ENCODE assay signal across 10 mouse cellular contexts in the genomic region with DNA sequence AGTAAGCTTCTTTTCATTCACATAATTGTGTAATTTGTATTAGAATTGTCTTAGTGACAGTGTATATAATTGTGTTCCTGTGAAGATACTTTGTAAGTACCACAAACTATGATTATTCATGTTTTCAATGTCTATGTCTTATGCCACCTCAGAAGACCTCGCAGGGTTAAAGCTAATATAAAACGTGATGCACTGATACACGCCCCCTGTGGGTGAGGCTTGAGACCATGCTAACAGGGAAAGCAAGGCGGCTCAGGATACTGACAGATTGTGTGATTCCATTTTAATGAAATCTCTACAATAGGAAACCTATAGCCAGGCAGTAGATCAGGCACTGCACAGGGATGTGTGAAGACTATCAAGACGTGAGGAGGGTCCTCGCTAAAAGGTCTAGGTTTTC. TPM values are rescaled to one million over a fixed set of nuclear protein-coding genes. Genes with fewer than 3 reads are reported as not detected.
DNase-seq lines count a peak whose midpoint lies in the region; ATAC-seq and TF ChIP-seq lines count a peak whose summit lies in the region.
"Had no signal": no experiment of that assay in that cellular context is flagged by ENCODE, and none has a peak within 500 bp of the region (broad histone marks: within the 10 kb centered on the region; RNA-seq: fewer than 3 reads in every experiment).

No protein-coding gene starts in this region.

- H3K9ac ChIP-seq in liver, postnatal 0 days (replicated peaks) = no peak overlapping the region
- H3K9ac ChIP-seq in MEL (ENCODE audit: control insufficient read depth, low read depth, low read length, poor library complexity, severe bottlenecking) = no peak overlapping the region
- H3K9ac ChIP-seq: limb, embryonic 15.5 days had no signal

- H3K4me3 ChIP-seq in liver, postnatal 0 days (ENCODE audit: low read depth, low read length) = no peak overlapping the region
- H3K4me3 ChIP-seq in MEL (ENCODE audit: control insufficient read depth in 1 of 2, insufficient read depth in 1 of 2, low read depth in 2 of 2, low read length in 2 of 2) = no peak overlapping the region
- H3K4me3 ChIP-seq: limb, embryonic 15.5 days had no signal

- TF ChIP-seq CTCF in liver, postnatal 0 days (IDR thresholded peaks at IDR 0.05; ENCODE audit: low read depth) = 0 out of 2 replicates have a peak, but pooled peaks have one; percentile 8
- TF ChIP-seq CTCF in MEL (IDR thresholded peaks at IDR 0.05 in 2 of 3, conservative IDR thresholded peaks at IDR 0.05 in 1 of 3; ENCODE audit: control insufficient read depth in 1 of 3, insufficient read depth in 1 of 3, low read depth in 2 of 3, low read length in 3 of 3, poor library complexity in 1 of 3, severe bottlenecking in 1 of 3) = peak in 1 of 3 experiments; percentile 20; a peak in 1 of 6 replicates

- TF ChIP-seq POLR2A in MEL (IDR thresholded peaks at IDR 0.05; ENCODE audit: control insufficient read depth in 1 of 2, insufficient read depth in 1 of 2, low read depth in 1 of 2, low read length in 2 of 2, poor library complexity in 1 of 2) = no peak

- no peak overlapping the region for H3K27ac ChIP-seq in liver, postnatal 0 days (ENCODE audit: low read depth)
- no peak overlapping the region for H3K27ac ChIP-seq in MEL (ENCODE audit: control insufficient read depth, low read depth, low read length)
- H3K27ac ChIP-seq: limb, embryonic 15.5 days had no signal

- no peaks in the 10 kb centered on the region for H3K9me3 ChIP-seq in liver, postnatal 0 days (ENCODE audit: low read length)
- H3K9me3 ChIP-seq in MEL (replicated peaks; ENCODE audit: insufficient read depth, low read length) = no peaks in the 10 kb centered on the region
- H3K9me3 ChIP-seq: limb, embryonic 15.5 days had no signal

- peak; percentile 62 for ATAC-seq in frontal cortex, adult (ENCODE audit: low TSS enrichment)
- ATAC-seq in liver, postnatal 0 days = no peak
- no peak for ATAC-seq in monocyte, adult 5-6 weeks (replicated peaks; ENCODE audit: insufficient number of reproducible peaks, low FRiP score, low TSS enrichment, poor library complexity, severe bottlenecking)
- ATAC-seq: midbrain, embryonic 16.5 days had no signal

- H3K79me2 ChIP-seq in MEL (ENCODE audit: control insufficient read depth, insufficient read depth, low read length, poor library complexity) = no peaks in the 10 kb centered on the region

- H3K4me2 ChIP-seq in liver, postnatal 0 days (ENCODE audit: low read depth, low read length) = no peak overlapping the region
- H3K4me2 ChIP-seq: limb, embryonic 15.5 days had no signal

- H3K36me3 ChIP-seq in liver, postnatal 0 days (replicated peaks; ENCODE audit: insufficient read depth, low read length) = no peaks in the 10 kb centered on the region
- H3K36me3 ChIP-seq in MEL (ENCODE audit: control insufficient read depth in 1 of 2, insufficient read depth in 2 of 2, low read length in 2 of 2) = no peaks in the 10 kb centered on the region
- H3K36me3 ChIP-seq: limb, embryonic 15.5 days had no signal

- DNase-seq in frontal cortex, adult 2 months (ENCODE audit: extremely low spot score in 1 of 2, low spot score in 1 of 2) = no peak
- DNase-seq in liver, postnatal 0 days = no peak
- no peak for DNase-seq in liver
- peak; percentile 12 for DNase-seq in MEL (ENCODE audit: low read depth, low spot score)
- DNase-seq in cerebellum, postnatal 25 days = peak; percentile 37 to 67
- DNase-seq in ovary, postnatal 14 days (ENCODE audit: low spot score) = no peak

- H3K27me3 ChIP-seq in liver, postnatal 0 days (ENCODE audit: insufficient read depth, low read length) = no peaks in the 10 kb centered on the region
- peaks cover 0 to 2% of the 10 kb centered on the region in 2 experiments; a peak in 1 of 4 replicates for H3K27me3 ChIP-seq in MEL (ENCODE audit: control insufficient read depth in 1 of 2, insufficient read depth in 2 of 2, low read length in 2 of 2)
- H3K27me3 ChIP-seq: limb, embryonic 15.5 days had no signal

- TF ChIP-seq EP300 in liver, postnatal 0 days (IDR thresholded peaks at IDR 0.05; ENCODE audit: low read depth) = no peak
- no peak for TF ChIP-seq EP300 in MEL (IDR thresholded peaks at IDR 0.05; ENCODE audit: low read depth in 1 of 2, low read length in 2 of 2)

- TF ChIP-seq RAD21 in MEL (IDR thresholded peaks at IDR 0.05; ENCODE audit: low read depth, low read length) = no peak

- H3K4me1 ChIP-seq in liver, postnatal 0 days (ENCODE audit: insufficient read depth) = no peaks in the 10 kb centered on the region
- H3K4me1 ChIP-seq in MEL (ENCODE audit: control insufficient read depth in 1 of 2, insufficient read depth in 2 of 2, low read length in 2 of 2) = peaks cover 0 to 4% of the 10 kb centered on the region in 2 experiments; a peak in 2 of 4 replicates
- H3K4me1 ChIP-seq: limb, embryonic 15.5 days had no signal

- 61% methylated on average over 6 of the region's 6 CpGs for WGBS in liver, postnatal 0 days (ENCODE audit: insufficient replicate concordance)

TF ChIP-seq in MEL, 35 proteins besides CTCF, POLR2A, EP300 and RAD21:
- no peak for TF ChIP-seq UBTF (IDR thresholded peaks at IDR 0.05; ENCODE audit: borderline replicate concordance, insufficient read depth, low read depth, low read length)

RNA-seq across cellular contexts. Expression of a gene that starts 28.9 kb away (rescaled TPM):
- 196 and 211 TPM in 2 replicates for polyA plus RNA-seq in frontal cortex, adult 2 months (2012; rRNA removed)
- polyA plus RNA-seq in liver, postnatal 0 days (2015; fragmentation: Nextera tagmentation; extraction: Ambion mirVana) = 1.6 and 1.7 TPM in 2 replicates
- 28.1 and 28.8 TPM in 2 replicates for total RNA-seq in MEL (2012; rRNA removed)
- 10 to 100 TPM in 1 of 2 experiments, not detected in 1; 35.1 TPM for polyA plus RNA-seq in MEL (2012; ENCODE audit: insufficient read depth in 1 of 2, insufficient read length in 2 of 2, low read depth in 1 of 2, low replicate concordance in 2 of 2, missing spikeins in 1 of 2)
- 20.4 to 46.2 TPM (median 20.5 TPM) in 3 replicates for total RNA-seq in monocyte, adult 5-6 weeks (2017)

Comparison
In these comparisons a context has a peak if more than half of its experiments do, and no peak if none do; other contexts are left out.
1. DNase-seq: peak in MEL (single experiment) and cerebellum, postnatal 25 days (2 of 2); none in frontal cortex, adult 2 months (0 of 2), liver, postnatal 0 days (single experiment), liver (single experiment) and ovary, postnatal 14 days (single experiment).